Mouse (Mus musculus) kidney, postnatal 14 days (tissue): ENCODE results near the gene Rassf8.

ENCODE experiments used
- DNase-seq: peaks from one replicate; pipeline ENCODE4 v3.0.0; 2022; ENCODE audit warnings: mixed read lengths

Rassf8 gene

DNA sequence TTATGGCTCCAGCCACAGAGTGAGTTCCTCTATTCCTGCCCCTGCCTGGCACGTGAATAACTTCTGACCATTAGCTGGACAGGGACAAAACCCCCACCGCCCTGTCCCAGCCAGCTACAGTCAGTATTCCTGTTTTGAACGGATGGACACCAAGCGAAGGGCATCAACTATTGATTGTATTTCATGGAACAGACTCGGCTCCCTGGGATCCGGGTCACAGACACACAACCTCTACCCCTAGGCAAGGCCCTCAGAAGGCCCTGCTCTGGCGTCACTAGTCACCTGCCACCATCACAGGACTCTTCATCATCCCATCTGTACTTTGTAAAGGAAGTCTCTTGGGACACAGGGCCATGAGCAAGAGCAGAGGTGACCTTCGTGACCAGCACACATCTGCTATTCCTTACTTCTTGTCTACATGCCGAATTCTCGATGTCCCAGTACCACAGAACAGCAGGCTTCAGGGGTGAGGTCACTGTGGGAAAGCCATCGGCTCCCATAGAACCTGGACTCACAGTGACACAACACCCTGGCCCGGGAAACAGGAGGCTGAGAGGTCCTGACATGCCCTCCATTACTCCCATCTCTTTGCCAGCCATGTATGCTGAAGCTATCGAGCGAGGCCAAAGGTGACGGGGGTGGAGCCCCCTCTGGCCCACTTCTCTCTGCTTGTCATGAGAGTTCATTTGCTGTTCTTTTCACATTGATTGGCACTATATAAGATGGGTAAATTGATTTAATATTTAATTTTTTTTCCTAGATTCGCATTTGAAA, 82.7 kb downstream of the Rassf8 start:
- DNase-seq, result no peak

- peak; percentile 75 for DNase-seq
Observed at GRCm38 (mm10) chr6:145830117-145830516, 83.6 kb downstream of the Rassf8 start.

- DNase-seq, result no peak
Observed at GRCm38 (mm10) chr6:145830617-145831016, 84.1 kb downstream of the Rassf8 start.

GRCm38 (mm10) chr6:145832927-145833326, 86.4 kb downstream of the Rassf8 start:
- DNase-seq, result no peak

DNA sequence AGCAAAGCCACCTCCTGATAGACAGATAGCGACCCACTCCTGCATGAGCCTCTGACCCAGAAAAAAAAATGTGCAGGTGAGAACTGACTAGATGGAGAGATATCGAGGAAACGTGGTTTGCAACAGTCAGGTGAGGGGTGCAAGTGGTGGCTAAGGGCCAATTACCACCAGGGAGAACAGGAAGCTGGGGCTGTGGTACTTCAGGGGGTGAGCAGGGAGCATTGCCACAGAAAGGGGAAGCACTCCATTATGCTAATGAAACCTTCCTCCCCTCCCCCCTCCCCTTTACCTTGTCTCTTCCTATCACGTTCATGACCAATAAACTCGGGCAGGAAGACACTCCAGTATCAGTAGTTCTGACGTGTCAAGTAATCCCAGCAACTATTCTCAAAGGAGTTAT, 88.8 kb downstream of the Rassf8 start:
- DNase-seq, result no peak

DNA sequence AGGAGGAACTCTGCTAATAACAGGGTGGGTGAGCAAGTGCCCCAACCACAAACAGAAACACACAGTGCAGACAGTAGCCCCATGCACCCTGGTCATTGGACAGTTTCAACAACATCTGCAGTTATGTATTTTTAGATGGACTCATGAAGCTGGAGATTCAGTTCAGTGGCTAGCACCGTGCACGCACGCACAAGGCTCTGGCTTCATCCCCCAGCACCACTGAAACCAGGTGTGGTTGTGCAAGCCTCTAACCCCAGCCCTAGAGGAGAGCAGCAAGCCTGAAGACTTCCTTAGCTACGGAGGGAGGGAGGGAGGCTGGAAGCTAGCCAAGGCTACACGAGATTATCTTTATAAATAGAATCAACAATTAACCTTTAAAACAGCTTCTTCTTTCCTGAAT, 99.1 kb downstream of the Rassf8 start:
- DNase-seq, result no peak

GRCm38 (mm10) chr6:145846076-145846475, 99.5 kb downstream of the Rassf8 start:
- no peak for DNase-seq

GRCm38 (mm10) chr6:145846948-145847347, 100.4 kb downstream of the Rassf8 start:
- DNase-seq, result no peak

- DNase-seq, result no peak
Observed at GRCm38 (mm10) chr6:145847661-145848060, 101.1 kb downstream of the Rassf8 start.

DNA sequence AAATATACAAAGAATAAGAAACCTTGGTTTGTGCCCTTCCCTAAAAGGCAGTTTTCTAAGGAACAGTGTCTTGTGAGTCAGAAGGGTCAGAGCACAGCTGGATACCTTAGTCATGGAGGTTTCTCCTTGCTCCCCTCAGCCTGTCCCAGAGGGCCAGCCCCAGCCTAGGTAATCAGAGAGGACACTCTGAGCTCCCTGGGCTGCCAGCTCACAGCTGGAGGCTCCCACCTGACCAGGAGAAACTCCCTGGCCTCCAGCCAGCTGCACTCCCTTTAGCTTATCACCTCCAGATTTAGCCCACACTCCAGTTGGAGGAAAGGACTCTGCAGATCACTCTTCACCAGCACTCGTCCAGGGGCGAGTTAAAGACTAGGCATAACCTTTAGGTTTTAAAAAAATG, 104.2 kb downstream of the Rassf8 start:
- DNase-seq, result peak; percentile 13

DNA sequence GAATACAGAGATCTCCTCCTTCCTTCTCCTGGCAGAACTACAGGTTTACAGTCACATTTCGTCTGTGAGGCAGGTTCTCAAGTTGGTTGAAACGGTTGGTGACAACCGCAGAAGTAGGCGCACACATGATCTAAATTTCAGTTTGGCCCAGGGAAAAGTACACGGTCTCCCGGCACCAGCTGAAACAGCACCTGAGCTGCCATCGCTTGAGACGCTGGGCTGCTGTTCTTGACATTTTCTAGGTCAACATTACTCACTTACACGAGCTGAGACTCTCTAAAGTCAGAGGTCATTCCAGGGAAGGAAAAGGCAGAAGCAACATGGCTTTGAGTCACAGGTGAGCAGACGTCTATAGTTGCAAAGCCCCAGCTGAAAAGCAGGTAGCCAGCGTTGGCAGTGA, 105.4 kb downstream of the Rassf8 start:
- DNase-seq, result no peak

- DNase-seq, result no peak
Observed at GRCm38 (mm10) chr6:145852708-145853107, 106.2 kb downstream of the Rassf8 start.

DNA sequence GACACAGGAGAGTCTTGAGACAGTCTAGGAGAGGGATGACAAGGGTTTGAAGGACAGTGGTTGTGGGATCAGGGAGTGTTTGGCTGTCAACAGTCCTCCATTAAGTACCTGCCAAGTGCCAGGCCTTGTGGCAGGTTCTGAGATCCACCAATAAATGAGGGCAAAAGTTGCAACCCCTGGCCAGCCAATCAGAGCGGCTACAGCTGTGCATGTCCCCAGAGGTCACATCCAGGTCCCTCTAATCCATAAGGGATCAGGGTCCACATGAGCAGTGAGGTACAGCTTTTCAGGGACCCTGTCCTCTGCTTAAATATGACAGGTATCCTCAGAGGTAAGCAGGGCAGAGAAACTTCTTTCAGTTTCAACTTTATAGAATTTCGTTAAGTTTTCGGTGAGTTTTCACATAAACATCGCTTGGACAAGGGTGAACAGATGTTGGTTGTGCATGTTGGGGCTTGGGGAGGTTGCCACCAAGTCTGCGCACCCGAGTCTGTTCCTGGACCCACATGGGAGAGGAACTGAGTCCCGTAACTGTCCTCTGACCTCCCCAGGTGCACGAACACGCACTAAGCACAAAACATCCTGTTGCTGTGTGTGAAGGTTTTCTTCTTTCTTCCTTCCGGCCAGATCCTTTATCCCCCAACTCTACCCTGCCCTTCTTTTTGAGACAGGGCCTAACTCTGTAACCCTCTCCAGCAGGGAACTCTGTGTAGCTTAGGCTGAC, 107.0 kb downstream of the Rassf8 start:
- no peak for DNase-seq

DNA sequence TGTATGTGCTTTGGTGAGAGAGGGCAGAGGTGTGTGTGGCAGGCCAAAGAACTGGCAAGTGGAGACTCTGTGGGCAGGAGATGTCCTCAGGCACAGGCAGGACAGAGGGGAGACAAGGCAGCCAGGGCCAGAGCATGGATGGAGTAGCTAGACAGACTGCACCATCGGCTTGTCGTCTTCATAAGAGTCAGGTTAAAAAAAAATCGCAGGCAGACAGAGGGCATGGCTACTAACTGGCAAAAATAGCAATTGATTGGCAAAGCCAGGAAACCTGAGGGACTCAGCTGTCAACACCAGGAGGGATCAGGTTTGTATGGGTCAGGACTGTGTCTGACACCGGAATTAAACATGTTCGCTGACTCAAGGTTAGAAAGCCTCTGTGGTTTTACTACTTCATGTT, 108.2 kb downstream of the Rassf8 start:
- no peak for DNase-seq

GRCm38 (mm10) chr6:145855720-145856551, 109.4 kb downstream of the Rassf8 start:
- DNase-seq, result peak; percentile 95

- DNase-seq, result no peak
Observed at GRCm38 (mm10) chr6:145857428-145857827, 110.9 kb downstream of the Rassf8 start.

- no peak for DNase-seq
Observed at GRCm38 (mm10) chr6:145858414-145858813, 111.9 kb downstream of the Rassf8 start.

GRCm38 (mm10) chr6:145860350-145860749, 113.8 kb downstream of the Rassf8 start:
- DNase-seq, result no peak

DNA sequence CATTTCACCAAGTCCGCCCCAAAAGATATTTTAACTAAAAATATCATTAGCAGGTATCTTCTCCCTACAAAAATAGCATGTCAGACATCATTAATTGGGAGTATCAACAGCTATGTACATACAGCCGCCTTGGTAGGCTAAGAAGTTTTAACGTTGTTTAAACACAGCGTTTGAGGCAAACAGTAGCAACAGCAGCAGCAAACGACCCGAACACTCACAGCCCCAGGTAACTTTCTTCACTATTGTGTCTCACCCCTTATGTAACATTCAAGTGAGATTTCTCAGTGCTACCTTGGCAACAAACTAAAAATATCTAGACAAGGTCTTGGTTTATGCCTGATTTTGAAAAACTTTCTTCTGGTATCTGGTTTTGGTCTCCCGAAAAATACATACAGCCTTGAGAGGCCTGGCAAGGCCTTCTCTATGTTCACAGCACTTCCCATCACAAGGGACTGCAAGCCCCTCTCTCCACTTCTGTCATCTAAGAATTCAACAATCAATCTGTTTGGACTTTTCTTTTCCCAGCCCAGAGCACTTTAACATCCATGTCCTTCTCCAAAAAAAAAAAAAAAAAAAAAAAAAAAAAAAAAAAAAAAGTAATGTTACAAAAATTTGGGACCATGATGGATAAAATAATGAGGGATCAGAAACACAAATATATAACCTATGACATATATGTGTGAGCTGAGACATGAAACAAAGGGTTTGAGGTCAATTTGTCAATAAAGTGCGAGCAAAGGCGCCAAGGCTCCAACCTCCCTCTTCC, 115.1 kb downstream of the Rassf8 start:
- DNase-seq, result no peak

DNA sequence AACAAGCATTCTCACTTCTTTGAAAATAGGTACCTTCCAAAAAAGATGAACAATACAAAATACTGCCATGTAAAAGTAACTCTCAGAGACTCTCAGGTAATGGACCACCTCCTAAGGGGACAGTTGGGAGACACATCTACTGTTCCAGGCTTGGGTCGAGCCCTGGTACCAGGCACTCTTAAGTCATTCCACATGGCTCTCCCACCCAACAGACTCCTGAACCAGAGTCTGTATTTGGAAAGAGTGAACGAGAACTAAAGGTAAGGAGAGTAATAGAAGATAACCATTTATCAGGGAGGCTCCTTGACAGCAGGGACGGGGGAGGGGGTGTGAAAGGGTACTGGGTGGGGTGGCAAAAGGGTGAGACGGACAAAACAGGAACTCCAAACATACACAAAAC, 115.8 kb downstream of the Rassf8 start:
- DNase-seq, result no peak

DNA sequence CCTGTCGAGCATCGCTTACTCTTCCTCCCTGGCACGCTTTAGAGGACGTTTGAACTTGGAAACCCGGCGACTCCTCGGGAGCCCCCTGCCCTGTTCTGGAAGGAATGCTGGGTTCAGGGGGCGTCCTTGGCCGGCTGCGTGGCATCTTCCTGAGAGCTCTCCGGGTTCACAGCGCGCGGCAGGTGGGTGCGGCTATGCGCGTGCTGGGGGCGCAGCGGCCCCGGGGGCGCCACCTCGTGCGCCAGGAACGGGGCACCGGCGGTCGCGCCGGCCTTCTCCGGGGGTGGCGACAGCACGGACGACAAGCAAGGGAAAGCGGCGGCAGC, 116.2 kb downstream of the Rassf8 start:
- no peak for DNase-seq

GRCm38 (mm10) chr6:145863065-145863971, 116.8 kb downstream of the Rassf8 start:
- DNase-seq, result peak; percentile 51
